Mouse (Mus musculus): Measurements from ENCODE around the gene Erg28. TPM values are rescaled to one million over a fixed set of nuclear protein-coding genes. Genes with fewer than 3 reads are reported as not detected.

The Erg28 gene
- polyA plus RNA-seq, 2 experiments: 49.6 to 91.9 TPM

DNA sequence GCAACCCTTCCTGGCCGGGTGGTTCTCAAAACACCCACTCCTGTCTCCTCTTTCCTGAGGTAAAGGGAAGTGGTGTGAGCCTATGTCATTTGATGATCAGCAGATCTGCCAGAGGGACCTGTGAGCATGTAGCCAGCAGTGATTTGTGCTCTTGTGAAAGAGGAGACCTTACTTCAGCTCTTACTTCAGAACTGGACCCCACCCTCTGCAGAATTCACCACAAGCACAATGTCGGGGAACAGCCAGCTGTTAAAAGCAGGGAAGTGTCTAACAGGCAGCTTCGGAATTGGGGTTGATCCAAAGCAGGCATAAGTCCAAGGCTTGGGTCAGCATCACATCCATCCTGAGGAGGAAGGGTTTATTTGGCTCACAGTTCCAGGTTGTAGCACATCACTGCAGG is 53.0 kb downstream of the Erg28 start:
- Histone ChIP-seq H3K4me1 (replicated peaks; ENCODE audit: control insufficient read depth in 2 of 2, insufficient read depth in 2 of 2, low read length in 1 of 2) (no peaks in the 10 kb centered on the region), H3K36me3 (replicated peaks; ENCODE audit: control insufficient read depth, insufficient read depth, low read depth) (no peaks in the 10 kb centered on the region), H3K9me3 (ENCODE audit: control insufficient read depth, low read length) (no peaks in the 10 kb centered on the region), H3K9ac (replicated peaks) (no peak overlapping the region), H3K4me2 (ENCODE audit: low read depth) (no peak overlapping the region), H3K27me3 (ENCODE audit: control insufficient read depth, insufficient read depth, low read length) (no peaks in the 10 kb centered on the region), H3K27ac (no peak overlapping the region), H3K4me3 (ENCODE audit: insufficient read depth in 1 of 2, low read depth in 2 of 2, low read length in 2 of 2) (no peak overlapping the region)
- DNase-seq (ENCODE audit: low read depth in 3 of 3, low spot score in 3 of 3) (no peak), ATAC-seq (ENCODE audit: insufficient read depth) (no peak)
- no peak for TF ChIP-seq EP300 (IDR thresholded peaks at IDR 0.05; ENCODE audit: low read depth)
- no peak for TF ChIP-seq CTCF (IDR thresholded peaks at IDR 0.05; ENCODE audit: low read depth)
- 35% methylated on average over 3 of the region's 3 CpGs for WGBS (ENCODE audit: insufficient replicate concordance)

DNA sequence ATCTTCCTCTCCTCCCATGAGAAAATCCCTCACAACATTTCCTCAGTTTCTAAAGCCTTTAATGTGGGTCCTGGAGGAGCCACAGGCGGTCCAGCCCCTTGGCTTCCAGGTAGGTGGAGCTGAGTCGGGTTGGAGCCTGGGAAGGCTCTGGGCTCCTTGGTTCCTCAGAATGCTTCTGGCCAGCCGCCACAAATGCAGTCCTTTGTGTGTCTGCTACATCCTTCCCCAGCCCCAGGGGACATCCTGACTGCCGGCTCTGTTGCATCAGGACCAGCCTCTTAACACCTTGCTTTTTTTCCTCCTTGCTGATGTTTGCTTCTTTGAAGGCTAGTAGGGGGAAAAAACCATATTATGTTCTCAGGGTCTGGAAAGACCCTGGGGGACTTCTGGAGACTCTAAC is 56.6 kb downstream of the Erg28 start:
- no peaks in the 10 kb centered on the region for H3K9me3 ChIP-seq (ENCODE audit: control insufficient read depth, low read length)
- H3K36me3 ChIP-seq (replicated peaks; ENCODE audit: control insufficient read depth, insufficient read depth, low read depth): no peaks in the 10 kb centered on the region
- DNase-seq (ENCODE audit: low read depth in 3 of 3, low spot score in 3 of 3) (no peak), ATAC-seq (ENCODE audit: insufficient read depth) (no peak)
- 41% methylated on average over 4 of the region's 4 CpGs for WGBS (ENCODE audit: insufficient replicate concordance)
- no peaks in the 10 kb centered on the region for H3K27me3 ChIP-seq (ENCODE audit: control insufficient read depth, insufficient read depth, low read length)
- no peak overlapping the region for H3K27ac ChIP-seq
- TF ChIP-seq CTCF (IDR thresholded peaks at IDR 0.05; ENCODE audit: low read depth) (no peak), EP300 (IDR thresholded peaks at IDR 0.05; ENCODE audit: low read depth) (no peak)
- H3K4me3 ChIP-seq (ENCODE audit: insufficient read depth in 1 of 2, low read depth in 2 of 2, low read length in 2 of 2): no peak overlapping the region
- H3K9ac ChIP-seq (replicated peaks): no peak overlapping the region
- H3K4me1 ChIP-seq (replicated peaks; ENCODE audit: control insufficient read depth in 2 of 2, insufficient read depth in 2 of 2, low read length in 1 of 2): peaks cover 0 to 2% of the 10 kb centered on the region in 2 experiments; a peak in 1 of 4 replicates
- H3K4me2 ChIP-seq (ENCODE audit: low read depth): no peak overlapping the region

DNA sequence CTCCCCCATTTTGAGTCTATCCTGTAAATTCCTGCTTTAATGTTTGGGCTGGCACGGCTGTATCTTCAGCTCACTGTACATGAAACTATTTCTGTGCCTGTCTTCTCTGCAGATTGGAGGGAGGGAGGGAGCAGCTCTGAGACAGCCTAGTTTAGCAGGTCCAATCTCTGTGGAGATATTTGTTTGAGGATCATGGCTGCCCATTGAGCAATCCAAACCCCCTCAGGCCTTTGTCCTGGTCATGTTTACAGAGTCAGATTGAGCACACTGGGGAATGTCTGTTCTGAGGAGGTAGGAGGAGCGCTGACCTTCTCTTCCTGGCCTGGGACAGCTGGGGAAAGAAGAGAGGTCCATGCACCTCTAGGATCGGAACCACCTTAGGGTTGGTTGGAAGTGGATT is 58.1 kb downstream of the Erg28 start:
- no peak overlapping the region; a peak in 1 of 4 replicates for H3K4me3 ChIP-seq (ENCODE audit: insufficient read depth in 1 of 2, low read depth in 2 of 2, low read length in 2 of 2)
- H3K4me2 ChIP-seq (ENCODE audit: low read depth): peak overlapping the region; percentile 22; the same call in 1 of the 2 replicates
- TF ChIP-seq CTCF (IDR thresholded peaks at IDR 0.05; ENCODE audit: low read depth): no peak
- no peak for TF ChIP-seq EP300 (IDR thresholded peaks at IDR 0.05; ENCODE audit: low read depth)
- H3K36me3 ChIP-seq (replicated peaks; ENCODE audit: control insufficient read depth, insufficient read depth, low read depth): no peaks in the 10 kb centered on the region
- ATAC-seq (ENCODE audit: insufficient read depth) (peak; percentile 69), DNase-seq (ENCODE audit: low read depth in 3 of 3, low spot score in 3 of 3) (peak in 1 of 3 experiments; percentile 29)
- H3K9me3 ChIP-seq (ENCODE audit: control insufficient read depth, low read length): no peaks in the 10 kb centered on the region
- no peak overlapping the region for H3K9ac ChIP-seq (replicated peaks)
- H3K27me3 ChIP-seq (ENCODE audit: control insufficient read depth, insufficient read depth, low read length): no peaks in the 10 kb centered on the region
- peaks cover 0 to 2% of the 10 kb centered on the region in 2 experiments; a peak in 1 of 4 replicates for H3K4me1 ChIP-seq (replicated peaks; ENCODE audit: control insufficient read depth in 2 of 2, insufficient read depth in 2 of 2, low read length in 1 of 2)
- no peak overlapping the region for H3K27ac ChIP-seq
- 64% methylated on average over 3 of the region's 3 CpGs for WGBS (ENCODE audit: insufficient replicate concordance)

Other genes with a start within 250 kb of the Erg28 start
- gene Jdp2, start 225.5 kb downstream of the Erg28 start, polyA plus RNA-seq (2012; rRNA removed): 1.1 and 2.1 TPM in 2 replicates
- gene Jdp2, start 225.5 kb downstream of the Erg28 start, polyA plus RNA-seq (2014; fragmentation: Nextera tagmentation; extraction: Ambion mirVana): 0.16 and 0.18 TPM in 2 replicates
- gene Batf, start 137.9 kb downstream of the Erg28 start, polyA plus RNA-seq (2012; rRNA removed): 2.6 and 3.6 TPM in 2 replicates
- gene Batf, start 137.9 kb downstream of the Erg28 start, polyA plus RNA-seq (2014; fragmentation: Nextera tagmentation; extraction: Ambion mirVana): 2.8 and 3.7 TPM in 2 replicates
- 2.7 TPM in 2 replicates for gene Flvcr2, start 78.0 kb downstream of the Erg28 start, polyA plus RNA-seq (2012; rRNA removed)
- 3.6 TPM in 2 replicates for gene Flvcr2, start 78.0 kb downstream of the Erg28 start, polyA plus RNA-seq (2014; fragmentation: Nextera tagmentation; extraction: Ambion mirVana)
- gene Ttll5, start 109 bp upstream of the Erg28 start, polyA plus RNA-seq (2012; rRNA removed): 5.6 and 6.2 TPM in 2 replicates
- gene Ttll5, start 109 bp upstream of the Erg28 start, polyA plus RNA-seq (2014; fragmentation: Nextera tagmentation; extraction: Ambion mirVana): 6.4 and 7.1 TPM in 2 replicates